In genomic region chr3:137952225-137952913, GRCm38 (mm10) we compare ENCODE assay signal across 7 mouse cellular contexts. TPM values are rescaled to one million over a fixed set of nuclear protein-coding genes. Genes with fewer than 3 reads are reported as not detected.
DNase-seq lines count a peak whose midpoint lies in the region; ATAC-seq and TF ChIP-seq lines count a peak whose summit lies in the region.

No protein-coding gene starts in this region.

- peaks cover 11% of the 10 kb centered on the region for H3K4me1 ChIP-seq in testis, adult 2 months (ENCODE audit: control insufficient read depth, insufficient read depth, low read length)
- H3K4me1 ChIP-seq in midbrain, embryonic 12.5 days, result peaks cover 9% of the 10 kb centered on the region; the same call in 1 of the 2 replicates

- 72% methylated on average over 4 of the region's 4 CpGs for WGBS in midbrain, embryonic 12.5 days

- peak; percentile 38; the same call in 1 of the 2 replicates for ATAC-seq in midbrain, embryonic 12.5 days (ENCODE audit: low FRiP score, low read depth)

- no peaks in the 10 kb centered on the region for H3K9me3 ChIP-seq in midbrain, embryonic 12.5 days

- TF ChIP-seq CTCF in testis, adult 2 months (IDR thresholded peaks at IDR 0.05; ENCODE audit: control insufficient read depth, insufficient read depth, insufficient replicate concordance, low read depth, low read length), result no peak
- TF ChIP-seq CTCF in left cerebral cortex, adult 2 months (IDR thresholded peaks at IDR 0.05), result no peak

- no peak overlapping the region for H3K4me2 ChIP-seq in midbrain, embryonic 12.5 days (replicated peaks)

- H3K36me3 ChIP-seq in testis, adult 2 months (ENCODE audit: control insufficient read depth, insufficient read depth, low read length), result no peaks in the 10 kb centered on the region
- no peaks in the 10 kb centered on the region for H3K36me3 ChIP-seq in midbrain, embryonic 12.5 days

- no peak overlapping the region for H3K9ac ChIP-seq in midbrain, embryonic 12.5 days (replicated peaks)

- no peak overlapping the region for H3K4me3 ChIP-seq in testis, adult 2 months (ENCODE audit: control insufficient read depth, low read depth, low read length)
- H3K4me3 ChIP-seq in left cerebral cortex, adult 2 months, result no peak overlapping the region
- H3K4me3 ChIP-seq in midbrain, embryonic 12.5 days, result no peak overlapping the region

- no peaks in the 10 kb centered on the region for H3K27me3 ChIP-seq in testis, adult 2 months (ENCODE audit: control insufficient read depth, insufficient read depth, low read length)
- no peaks in the 10 kb centered on the region for H3K27me3 ChIP-seq in midbrain, embryonic 12.5 days

- peak overlapping the region; percentile 70 for H3K27ac ChIP-seq in testis, adult 2 months (ENCODE audit: control insufficient read depth, insufficient read depth, low read depth, low read length)
- peak overlapping the region; percentile 72 for H3K27ac ChIP-seq in left cerebral cortex, adult 2 months
- H3K27ac ChIP-seq in midbrain, embryonic 12.5 days (replicated peaks), result peak overlapping the region; percentile 35

- no peak for TF ChIP-seq POLR2A in testis, adult 2 months (IDR thresholded peaks at IDR 0.05; ENCODE audit: control insufficient read depth, low read depth, low read length)

- intact Hi-C loops in left cerebral cortex, adult 2 months (cut with DNase I), result no loop called here

- DNase-seq in testis, postnatal 14 days (ENCODE audit: low spot score), result no peak
- peak; percentile 73 for DNase-seq in adrenal gland, postnatal 14 days
- peak; percentile 33 for DNase-seq in forelimb bud, embryonic 11.5 days (ENCODE audit: low read depth, low spot score)
- DNase-seq in left cerebral cortex, adult 2 months (ENCODE audit: extremely low spot score in 1 of 2, low spot score in 2 of 2), result peak in 1 of 2 experiments; percentile 42
- no peak for DNase-seq in cerebellum, adult 11-12 months

RNA-seq across cellular contexts. Expression of gene Dapp1, which starts 29.0 kb away (rescaled TPM):
- 24.9 and 26.6 TPM in 2 replicates for polyA plus RNA-seq in testis, adult 2 months (2012; rRNA removed)
- 4.9 and 10.1 TPM in 2 replicates for total RNA-seq in adrenal gland, postnatal 14 days (2021)
- total RNA-seq in left cerebral cortex, adult 2 months (2021), result 1 to 10 TPM; 2.6 to 3.4 TPM
- 2.1 and 2.3 TPM in 2 replicates for polyA plus RNA-seq in midbrain, embryonic 12.5 days (2016; fragmentation: Nextera tagmentation; extraction: Ambion mirVana)

RNA-seq across cellular contexts. Expression of gene Lamtor3, which starts 34.1 kb away (rescaled TPM):
- 12.9 and 15.0 TPM in 2 replicates for polyA plus RNA-seq in testis, adult 2 months (2012; rRNA removed)
- 64.2 and 75.9 TPM in 2 replicates for total RNA-seq in adrenal gland, postnatal 14 days (2021)
- 10 to 100 TPM; 68.4 to 73.2 TPM for total RNA-seq in left cerebral cortex, adult 2 months (2021)
- 94.8 and 103 TPM in 2 replicates for polyA plus RNA-seq in midbrain, embryonic 12.5 days (2016; fragmentation: Nextera tagmentation; extraction: Ambion mirVana)

Comparison
In these comparisons a context has a peak if more than half of its experiments do, and no peak if none do; other contexts are left out.
1. DNase-seq: peak in adrenal gland, postnatal 14 days (single experiment) and forelimb bud, embryonic 11.5 days (single experiment); none in testis, postnatal 14 days (single experiment) and cerebellum, adult 11-12 months (single experiment).
2. Peak in every context shown above with its lines, with median percentiles within 50 percentile points of each other: H3K27ac ChIP-seq.